Mouse (Mus musculus) heart, adult 18-20 months (tissue): ENCODE measurements around the gene Iqsec2. TPM values are rescaled to one million over a fixed set of nuclear protein-coding genes. Genes with fewer than 3 reads are reported as not detected.
A peak's percentile ranks its signal among the peaks of the same experiment; 100 is the strongest.
"Not testable (repeated sequence)": the region's sequence is repeated elsewhere in the genome, so short reads cannot be mapped to it uniquely, and the experiment has no call there.

ENCODE experiments used
- DNase-seq, 2 experiments: peaks; one replicate each; pipeline ENCODE4 v3.0.0; 2021 to 2022; ENCODE audit warnings: mixed read lengths in 1 of 2
- total RNA-seq, 2 experiments: library from RNA; stranded (reverse); gene quantifications; 2 replicates each; pipeline ENCODE4 v1.2.3; 2021

Gene Iqsec2
- total RNA-seq, 2 experiments from 2014 or later, result 63.0 to 85.4 TPM

DNA sequence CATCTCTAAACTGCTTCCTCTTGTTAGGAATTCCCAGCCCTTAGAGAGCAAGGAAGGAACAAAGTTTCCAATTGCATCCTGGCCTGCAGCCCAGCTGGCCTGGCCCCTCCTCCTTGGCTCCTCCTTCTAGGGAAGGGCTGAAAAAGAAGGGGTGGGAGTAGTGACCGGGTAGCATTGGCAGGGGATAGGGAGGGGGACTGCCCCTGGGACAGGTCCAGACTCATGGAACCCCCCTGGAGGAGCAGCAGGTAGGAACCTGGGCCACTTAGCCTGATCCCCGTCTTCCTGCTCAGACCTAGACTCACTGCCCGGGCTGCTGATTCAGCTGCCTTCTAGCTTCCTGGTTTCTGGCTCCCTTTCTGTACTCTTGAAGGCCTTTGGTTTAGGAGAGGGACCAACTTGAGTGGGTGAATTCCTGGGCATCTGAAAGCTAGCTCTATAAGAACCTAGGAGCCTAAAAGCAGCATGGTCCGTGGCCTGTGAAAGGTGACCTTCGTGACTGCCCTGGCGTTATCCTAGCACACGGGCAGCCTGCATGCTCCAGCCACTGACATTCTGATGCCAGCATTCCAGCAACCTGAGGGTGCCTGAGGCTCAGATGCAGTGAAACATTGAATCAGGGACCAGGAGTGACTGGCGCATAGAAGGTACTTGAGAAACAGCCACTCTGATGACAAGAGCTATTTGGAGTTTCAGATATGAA lies 34.9 kb downstream of the Iqsec2 start:
- peak; percentile 81 to 87 for DNase-seq

- no peak for DNase-seq
These were observed 35.9 kb downstream of the Iqsec2 start for GRCm38 (mm10) chrX:152179670-152180656.

DNA sequence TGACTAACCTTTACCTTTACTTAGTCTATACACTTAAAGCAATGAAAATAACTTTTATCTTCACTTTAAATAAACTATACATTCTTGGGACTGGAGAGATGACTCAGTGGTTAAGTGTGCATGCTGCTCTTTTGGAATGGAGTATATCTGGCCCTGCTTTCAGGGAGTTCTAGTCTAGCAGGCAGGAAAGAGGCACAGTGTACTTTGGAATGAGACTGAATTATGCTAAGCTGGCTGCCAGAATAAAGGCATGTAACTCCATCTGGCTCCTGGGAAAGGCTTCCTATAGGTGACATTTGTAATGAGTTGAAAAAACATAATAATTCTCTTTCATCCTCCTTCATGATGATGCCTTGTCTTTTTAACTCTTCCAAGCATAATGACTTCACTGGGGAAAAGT lies 43.1 kb downstream of the Iqsec2 start:
- DNase-seq, result no peak

- DNase-seq, result no peak
These were observed 47.2 kb downstream of the Iqsec2 start for GRCm38 (mm10) chrX:152191266-152191665.

GRCm38 (mm10) chrX:152197814-152198648 lies 54.0 kb downstream of the Iqsec2 start:
- no peak for DNase-seq

GRCm38 (mm10) chrX:152201737-152202421 lies 57.8 kb downstream of the Iqsec2 start:
- DNase-seq, result no peak

DNA sequence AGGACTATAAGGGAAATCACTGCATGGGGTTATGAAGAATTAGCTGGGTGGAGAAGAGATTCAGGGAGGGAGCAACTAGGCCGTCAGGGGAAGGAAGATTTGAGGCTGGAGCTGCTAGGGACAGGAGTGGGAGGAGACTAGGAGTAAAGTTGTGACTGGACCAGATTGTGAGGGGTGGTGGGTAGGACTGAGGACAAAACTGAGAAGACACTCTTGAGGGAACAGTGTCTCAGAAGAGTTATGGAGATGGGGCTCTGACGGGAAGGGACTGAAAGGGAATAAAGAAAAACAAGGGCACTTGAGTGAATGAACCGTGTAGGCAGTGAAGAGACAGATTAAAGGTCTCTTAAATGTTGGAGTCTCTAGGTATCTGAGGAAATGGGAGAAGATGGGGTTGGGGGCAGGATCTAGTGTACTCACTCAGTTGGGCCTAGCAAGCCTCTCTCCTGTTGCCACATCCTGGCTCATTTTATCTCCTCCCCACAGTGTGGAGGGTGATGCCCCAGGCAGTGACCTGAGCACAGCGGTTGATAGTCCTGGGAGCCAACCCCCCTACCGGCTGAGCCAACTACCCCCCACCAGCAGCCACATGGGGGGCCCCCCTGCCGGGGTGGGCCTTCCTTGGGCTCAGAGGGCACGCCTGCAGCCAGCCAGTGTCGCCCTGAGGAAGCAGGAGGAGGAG lies 58.5 kb downstream of the Iqsec2 start:
- no peak for DNase-seq

DNA sequence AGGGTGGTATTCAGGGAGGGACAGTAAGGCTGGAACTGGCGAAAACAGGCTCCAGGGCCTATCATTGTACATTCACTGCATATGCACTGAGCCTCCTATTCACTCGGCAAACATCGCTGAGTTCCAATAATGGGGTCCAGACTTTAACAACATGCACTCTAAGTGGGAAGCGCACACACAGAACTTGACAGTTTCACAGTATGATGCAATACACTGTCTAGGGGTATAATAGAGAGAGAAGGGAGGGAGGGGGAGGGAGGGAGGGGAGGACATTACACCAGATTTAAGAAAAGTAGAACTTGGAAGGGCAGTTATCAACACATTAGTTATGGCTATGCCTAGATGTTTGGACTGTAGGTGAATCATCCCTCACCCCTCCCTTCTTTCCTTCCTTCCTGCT lies 59.2 kb downstream of the Iqsec2 start:
- DNase-seq, result no peak

GRCm38 (mm10) chrX:152205486-152205885 lies 61.4 kb downstream of the Iqsec2 start:
- no peak for DNase-seq

- no peak for DNase-seq
These were observed 70.6 kb downstream of the Iqsec2 start for GRCm38 (mm10) chrX:152214703-152215102.

DNA sequence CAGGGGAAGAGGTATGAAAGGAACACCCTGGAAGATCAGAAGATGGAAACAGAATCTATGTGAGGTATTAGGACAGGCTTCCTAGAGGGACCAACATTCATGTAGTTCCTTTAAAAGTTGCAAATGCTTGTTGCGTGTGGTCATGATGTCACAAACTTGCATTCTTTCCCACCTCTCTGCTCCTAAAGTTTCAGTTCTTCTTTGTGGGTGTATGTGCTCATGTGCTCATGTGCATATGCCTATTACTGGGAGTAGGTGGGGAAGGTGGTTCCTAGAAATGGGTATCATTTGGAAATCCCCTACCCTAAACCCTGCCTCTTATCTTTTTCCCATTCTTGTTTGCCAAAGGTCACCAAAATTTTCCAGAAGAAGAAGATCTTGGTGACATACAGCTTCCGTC lies 74.5 kb downstream of the Iqsec2 start:
- no peak for DNase-seq

DNA sequence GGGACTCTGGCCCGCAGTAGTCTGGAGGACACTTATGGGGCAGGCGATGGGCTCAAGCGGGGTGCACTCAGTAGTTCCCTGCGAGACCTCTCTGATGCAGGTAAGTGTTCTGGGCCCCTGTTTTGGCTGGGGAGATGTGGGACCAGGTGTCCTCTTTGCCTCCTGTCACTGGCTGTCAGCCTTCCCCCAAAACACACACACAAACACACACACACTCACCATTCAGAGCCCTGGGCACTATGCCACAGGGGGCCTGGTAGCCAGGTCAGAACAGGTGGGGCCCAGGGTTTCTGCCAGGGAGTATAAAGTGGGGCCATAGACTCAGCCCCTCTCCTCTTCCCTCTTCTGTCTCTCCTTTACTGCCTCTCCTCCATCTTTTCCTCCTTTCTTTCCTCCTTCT lies 77.7 kb downstream of the Iqsec2 start:
- no peak for DNase-seq

DNA sequence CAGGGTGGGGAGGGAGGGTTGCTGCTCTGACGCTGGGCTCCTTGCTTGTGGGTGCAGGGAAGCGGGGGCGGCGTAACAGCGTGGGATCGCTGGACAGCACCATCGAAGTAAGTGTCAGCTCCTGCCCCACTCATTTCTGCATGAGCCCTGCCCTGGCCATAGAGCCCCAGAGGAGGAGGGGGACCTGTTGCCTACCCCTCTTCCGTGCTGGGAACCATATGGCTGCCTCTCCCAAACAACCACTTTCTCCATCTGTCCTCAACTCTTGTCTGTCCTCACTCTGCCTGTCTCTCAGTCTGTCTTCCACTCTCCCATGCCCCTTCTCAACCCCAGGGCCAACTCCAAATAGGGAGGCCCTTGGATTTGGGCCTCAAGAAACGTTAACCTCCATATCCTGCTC lies 78.2 kb downstream of the Iqsec2 start:
- no peak for DNase-seq

DNA sequence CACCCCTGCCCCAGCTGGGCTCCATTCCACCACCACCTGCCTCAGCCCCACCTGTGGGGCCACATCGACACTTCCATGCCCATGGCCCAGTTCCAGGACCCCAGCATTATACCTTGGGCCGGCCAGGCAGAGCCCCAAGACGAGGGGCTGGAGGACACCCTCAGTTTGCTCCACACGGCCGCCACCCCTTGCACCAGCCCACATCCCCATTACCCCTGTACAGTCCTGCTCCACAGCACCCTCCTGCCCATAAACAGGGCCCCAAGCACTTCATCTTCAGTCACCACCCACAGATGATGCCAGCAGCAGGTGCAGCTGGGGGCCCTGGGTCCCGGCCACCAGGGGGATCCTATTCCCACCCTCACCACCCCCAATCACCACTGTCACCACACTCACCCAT lies 79.2 kb downstream of the Iqsec2 start:
- DNase-seq, result no peak

DNA sequence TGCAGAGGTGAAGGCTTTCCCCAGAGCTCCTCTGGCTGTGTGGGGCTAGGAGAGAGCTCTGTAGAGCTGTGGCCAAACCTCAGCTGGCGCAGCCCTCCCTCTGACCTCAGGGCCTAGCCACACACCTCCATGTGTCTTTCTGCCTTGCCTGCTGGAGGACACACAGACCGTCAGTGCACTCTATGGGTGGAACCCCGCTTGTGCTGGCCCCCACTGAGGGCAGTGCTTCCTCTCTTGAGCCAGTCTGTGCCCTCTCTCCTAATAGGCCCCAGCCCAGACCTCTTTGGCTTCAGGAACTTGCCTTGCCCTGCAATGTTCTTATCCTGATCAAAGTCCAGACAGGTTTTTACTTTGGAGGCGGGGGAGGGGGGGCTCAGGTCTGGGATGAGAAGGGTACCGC lies 80.2 kb downstream of the Iqsec2 start:
- no peak for DNase-seq

DNA sequence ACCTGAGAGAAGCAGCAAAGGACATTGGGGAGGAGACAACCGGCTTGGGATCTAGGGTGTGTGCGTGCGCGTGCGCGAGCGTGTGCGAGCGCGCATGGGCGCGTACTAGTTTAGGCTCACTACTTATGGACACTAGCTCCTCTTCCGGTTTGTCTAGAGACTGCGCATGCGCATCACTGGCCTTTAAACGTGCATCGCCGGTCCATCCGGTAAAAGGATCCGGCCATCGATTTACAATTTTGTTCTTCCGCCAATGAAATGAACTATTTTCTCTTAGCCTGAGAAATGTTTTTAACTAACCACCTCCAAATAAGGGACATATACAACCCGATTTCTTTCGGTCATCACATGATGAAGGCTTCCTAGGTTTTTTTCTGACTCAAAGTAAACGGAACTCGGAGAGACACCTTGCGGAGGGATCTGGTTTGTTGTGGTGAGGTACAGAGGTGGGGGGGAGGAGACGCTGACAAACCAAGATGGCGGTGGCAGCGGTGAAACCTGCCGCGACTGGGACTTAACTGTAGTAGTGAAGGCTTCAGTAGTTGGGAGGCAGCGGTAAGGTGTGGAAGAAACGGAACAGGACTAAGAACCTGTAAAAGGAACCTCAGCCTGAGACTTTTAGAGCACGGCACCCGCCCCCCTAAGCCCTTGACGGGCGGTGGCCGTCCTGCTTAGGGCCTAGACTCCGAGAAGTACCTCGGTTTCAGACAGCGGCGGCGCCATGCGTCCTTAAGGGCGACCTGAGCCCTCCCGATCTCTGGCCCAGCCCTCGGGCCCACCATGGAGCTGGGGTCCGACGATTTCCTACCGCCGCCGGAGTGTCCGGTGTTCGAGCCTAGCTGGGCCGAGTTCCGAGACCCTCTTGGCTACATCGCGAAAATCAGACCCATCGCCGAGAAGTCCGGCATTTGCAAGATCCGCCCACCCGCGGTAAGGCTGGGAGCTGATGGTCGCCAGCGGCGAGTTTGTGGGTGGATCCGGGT lies 89.0 kb downstream of the Iqsec2 start, which contains the start of gene Kdm5c:
TSS of gene Kdm5c (plus strand) at position 240 of the 983 bp plus-strand sequence.
- DNase-seq, result peak; percentile 97 to 98

GRCm38 (mm10) chrX:152234125-152234524 lies 90.1 kb downstream of the Iqsec2 start:
- DNase-seq, result peak in 1 of 2 experiments; percentile 16

- DNase-seq, result no peak
These were observed 91.7 kb downstream of the Iqsec2 start for GRCm38 (mm10) chrX:152235758-152236157.

GRCm38 (mm10) chrX:152243140-152243539 lies 99.1 kb downstream of the Iqsec2 start:
- DNase-seq, result not testable (repeated sequence)
